Mouse (Mus musculus): ENCODE results near the gene Senp8.
A peak's percentile ranks its signal among the peaks of the same experiment; 100 is the strongest.

Senp8 gene

DNA sequence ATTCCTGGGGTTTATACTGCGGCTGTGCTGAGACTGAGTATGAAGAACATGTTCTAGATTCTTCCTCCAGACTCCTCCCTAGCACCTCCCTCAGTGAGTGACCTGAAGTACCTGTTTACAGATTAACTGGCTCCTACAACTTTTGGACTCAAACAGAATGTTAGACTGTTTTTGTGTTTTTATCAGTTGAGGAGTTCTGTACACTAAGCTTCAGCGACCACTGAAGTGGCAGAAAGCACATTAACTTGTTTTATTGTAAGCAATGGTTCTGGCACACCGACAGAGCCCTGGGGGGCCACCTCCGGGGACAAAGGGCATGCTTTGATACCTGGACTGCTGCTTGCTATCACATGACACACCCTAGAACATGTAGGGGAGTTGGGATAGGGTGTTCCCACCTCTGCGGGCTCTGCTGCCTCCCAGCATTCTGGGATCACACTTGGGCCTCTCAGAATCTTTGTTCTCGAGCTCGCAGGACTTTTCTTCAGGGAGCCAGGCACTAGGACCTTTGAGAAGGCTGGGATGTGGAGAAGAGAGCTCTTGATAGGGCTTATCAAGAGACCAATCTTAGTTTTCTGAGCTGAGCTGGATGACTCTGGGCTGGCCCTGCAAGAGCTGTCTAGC lies 34.1 kb downstream of the Senp8 start:
- no peak for DNase-seq (ENCODE audit: low spot score in 2 of 2)

DNA sequence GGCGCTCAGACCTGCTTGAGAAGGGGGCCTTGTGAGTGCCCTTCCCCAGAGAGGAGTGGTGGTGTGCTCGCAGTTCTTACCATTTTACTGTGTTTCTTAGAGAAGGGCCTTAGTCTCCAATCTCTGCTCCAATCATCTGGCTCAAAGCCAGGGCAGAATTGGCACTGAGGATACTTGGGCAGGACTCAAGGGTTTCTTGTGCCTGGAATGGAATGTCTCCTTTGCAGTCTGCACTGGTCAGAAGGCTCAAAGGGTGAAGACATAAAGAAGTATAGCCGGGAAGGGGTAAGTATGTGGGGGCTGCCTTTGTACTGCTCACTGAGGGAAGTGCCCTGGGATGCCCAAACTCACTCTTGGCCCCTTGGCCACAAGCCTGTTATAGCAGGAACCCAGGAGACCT lies 41.3 kb downstream of the Senp8 start:
- DNase-seq (ENCODE audit: low spot score in 2 of 2) = no peak

- DNase-seq (ENCODE audit: low spot score in 2 of 2) = peak in 1 of 2 experiments; percentile 23
Measured at GRCm38 (mm10) chr9:59706850-59707825, 43.4 kb downstream of the Senp8 start.

- no peak for DNase-seq (ENCODE audit: low spot score in 2 of 2)
Measured at GRCm38 (mm10) chr9:59703099-59703498, 47.4 kb downstream of the Senp8 start.

- no peak for DNase-seq (ENCODE audit: low spot score in 2 of 2)
Measured at GRCm38 (mm10) chr9:59701094-59701493, 49.4 kb downstream of the Senp8 start.

- no peak for DNase-seq (ENCODE audit: low spot score in 2 of 2)
Measured at GRCm38 (mm10) chr9:59696381-59696780, 54.1 kb downstream of the Senp8 start.

- DNase-seq (ENCODE audit: low spot score in 2 of 2) = no peak
Measured at GRCm38 (mm10) chr9:59695451-59695813, 55.1 kb downstream of the Senp8 start.

- no peak for DNase-seq (ENCODE audit: low spot score in 2 of 2)
Measured at GRCm38 (mm10) chr9:59694571-59695450, 55.7 kb downstream of the Senp8 start.

DNA sequence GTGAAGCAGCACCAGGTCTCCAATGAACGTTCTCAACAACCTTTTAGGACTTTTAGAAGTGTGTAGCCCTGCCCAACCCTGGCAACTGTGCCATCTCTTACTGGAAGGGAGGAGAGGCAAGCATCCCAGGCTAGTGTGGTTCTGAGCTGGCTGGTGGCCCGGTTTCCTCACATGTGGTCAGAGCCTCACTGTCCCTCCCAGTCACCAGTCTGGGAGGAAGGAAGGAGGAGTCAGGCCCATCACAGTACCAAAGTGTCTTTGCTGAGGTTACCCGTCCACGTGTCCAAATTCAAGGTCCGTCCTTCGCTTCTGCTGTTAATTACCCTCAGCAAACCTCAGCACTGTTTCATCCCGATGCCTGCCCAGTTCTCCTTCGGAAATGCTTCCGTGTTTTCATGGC lies 58.4 kb downstream of the Senp8 start:
- no peak for DNase-seq (ENCODE audit: low spot score in 2 of 2)

GRCm38 (mm10) chr9:59691635-59692094 lies 58.8 kb downstream of the Senp8 start:
- no peak for DNase-seq (ENCODE audit: low spot score in 2 of 2)

GRCm38 (mm10) chr9:59687416-59688046 lies 63.0 kb downstream of the Senp8 start:
- no peak for DNase-seq (ENCODE audit: low spot score in 2 of 2)

Measured in spleen, postnatal 4 days (tissue).